Mouse (Mus musculus): ENCODE data around the gene Lrrfip1.

DNA sequence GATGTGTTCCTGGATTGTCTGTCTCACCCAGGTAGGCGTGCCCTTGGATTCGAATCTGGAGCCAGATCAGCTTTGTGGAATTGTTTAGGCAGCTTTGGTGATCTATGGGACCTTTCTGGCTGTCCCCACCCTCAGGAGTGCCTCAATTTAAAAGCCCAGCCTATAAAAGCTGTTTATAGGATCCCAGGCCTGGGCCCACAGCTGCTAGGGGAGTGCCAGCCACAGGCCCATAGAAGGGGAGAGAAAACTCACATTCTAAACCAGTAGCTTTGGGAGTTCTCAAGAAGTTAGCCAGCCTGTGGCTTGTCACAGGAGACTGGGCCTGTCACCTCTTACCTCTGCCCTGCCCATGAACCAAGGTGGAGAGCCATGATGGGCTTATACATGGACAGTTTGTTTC lies 65.5 kb downstream of the Lrrfip1 start:
- no peak for TF ChIP-seq CTCF (IDR thresholded peaks at IDR 0.05; ENCODE audit: extremely low read depth, insufficient read depth, insufficient read length, insufficient replicate concordance)
- TF ChIP-seq POLR2A (IDR thresholded peaks at IDR 0.05; ENCODE audit: low read depth, low read length): no peak

Data from spleen, adult 2 months (tissue).